Mouse (Mus musculus) CH12.LX (cell line): ENCODE measurements at regions not wholly inside any gene's neighbourhood (a gene's known extent, or its start where the extent isn't known, plus 50 kb on each side); places are given as distances from the start of the nearest gene placed in this dataset.

ENCODE experiments used
- DNase-seq: peaks from one replicate; pipeline ENCODE4 v3.0.0-alpha.2; 2013; ENCODE audit errors: extremely low read depth
- H3K27ac ChIP-seq: 2 replicates; pipeline ENCODE4 v1.5.1; 2012; ENCODE audit warnings: low read depth, mild to moderate bottlenecking, control low read depth, moderate library complexity; ENCODE audit not compliant: insufficient read depth
- H3K27me3 ChIP-seq: replicated peaks from 2 replicates; pipeline ENCODE3; 2012; ENCODE audit warnings: inconsistent platforms
- H3K36me3 ChIP-seq, 2 experiments: replicated peaks in 1 of 2; 2 replicates each; pipeline versions ENCODE3 to v1.6.1; 2012; ENCODE audit warnings: inconsistent platforms in 1 of 2, low read length in 1 of 2, mild to moderate bottlenecking in 1 of 2, mixed read lengths in 1 of 2, moderate library complexity in 1 of 2; ENCODE audit not compliant: control insufficient read depth in 1 of 2, insufficient read depth in 1 of 2
- H3K4me1 ChIP-seq, 2 experiments: 2 replicates each; pipeline ENCODE4 v1.6.1; 2012; ENCODE audit warnings: inconsistent platforms in 1 of 2, moderate library complexity in 1 of 2; ENCODE audit not compliant: insufficient read depth in 2 of 2, control insufficient read depth in 1 of 2
- H3K4me2 ChIP-seq: 2 replicates; pipeline ENCODE4 v1.6.1; 2012; ENCODE audit warnings: low read depth, mild to moderate bottlenecking, control low read depth; ENCODE audit not compliant: poor library complexity, insufficient read depth, severe bottlenecking
- H3K4me3 ChIP-seq, 3 experiments: fragments of 150-350 bp in 1 of 3; sonication (generic) in 1 of 3; replicated peaks in 1 of 3; 2 replicates each; pipeline versions ENCODE3 to v1.5.1; 2011 to 2012; ENCODE audit warnings: low read depth in 2 of 3, low read length in 2 of 3, mild to moderate bottlenecking in 2 of 3, moderate library complexity in 2 of 3, control low read depth in 1 of 3, improper control_type of control experiment in 1 of 3, inconsistent platforms in 1 of 3, mixed read lengths in 1 of 3; ENCODE audit not compliant: poor library complexity in 1 of 3
- H3K79me2 ChIP-seq: replicated peaks from 2 replicates; pipeline ENCODE4 v1.6.1; 2012; ENCODE audit warnings: mild to moderate bottlenecking, moderate library complexity; ENCODE audit not compliant: control insufficient read depth, poor library complexity, insufficient read depth, severe bottlenecking; ENCODE audit errors: extremely low read depth
- H3K9ac ChIP-seq: 2 replicates; pipeline ENCODE4 v1.6.1; 2012; ENCODE audit warnings: low read depth, mild to moderate bottlenecking, control low read depth, moderate library complexity; ENCODE audit not compliant: insufficient read depth
- H3K9me3 ChIP-seq: replicated peaks from 2 replicates; pipeline ENCODE3; 2012; ENCODE audit warnings: low read length, inconsistent platforms, mixed read lengths
- EP300 ChIP-seq: IDR thresholded peaks from 2 replicates; pipeline ENCODE4 v1.6.1; 2011; ENCODE audit warnings: low read length, improper control_type of control experiment
- ETS1 ChIP-seq: conservative IDR thresholded peaks from 2 replicates; pipeline ENCODE4 v1.6.1; 2012; ENCODE audit warnings: low read depth, mild to moderate bottlenecking, inconsistent platforms, low read length, improper control_type of control experiment, moderate library complexity
- MAZ ChIP-seq: IDR thresholded peaks from 2 replicates; pipeline ENCODE4 v1.6.1; 2012; ENCODE audit warnings: low read depth, mild to moderate bottlenecking, inconsistent platforms, low read length, improper control_type of control experiment, moderate library complexity
- MEF2A ChIP-seq: IDR thresholded peaks from 2 replicates; pipeline ENCODE4 v1.6.1; 2014; ENCODE audit warnings: low read depth, mild to moderate bottlenecking, inconsistent platforms, low read length, improper control_type of control experiment, borderline replicate concordance
- NRF1 ChIP-seq: IDR thresholded peaks from 2 replicates; pipeline ENCODE4 v1.6.1; 2014; ENCODE audit warnings: low read depth, mild to moderate bottlenecking, inconsistent platforms, low read length, improper control_type of control experiment, moderate library complexity
- PAX5 ChIP-seq: IDR thresholded peaks from 2 replicates; pipeline ENCODE4 v1.6.1; 2012; ENCODE audit warnings: low read length, inconsistent platforms, mixed read lengths
- SMC3 ChIP-seq: IDR thresholded peaks from 2 replicates; pipeline ENCODE4 v1.6.1; 2011; ENCODE audit warnings: low read depth, low read length, improper control_type of control experiment
- TBP ChIP-seq: conservative IDR thresholded peaks from 2 replicates; pipeline ENCODE4 v1.6.1; 2011; ENCODE audit warnings: low read depth, low read length, improper control_type of control experiment
- dilution Hi-C: fragments of 300-500 bp; cut with MboI; formaldehyde crosslinking; loops from 2 replicates; pipeline ENCODE4 v1.14.3; 2020; ENCODE audit warnings: low sequenced_read_pairs; ENCODE audit not compliant: extremely low pct_unique_long_range_greater_than_20kb, extremely low pct_ligation_motif_present
- in situ Hi-C: fragments of 300-500 bp; cut with MboI; formaldehyde crosslinking; loops from 3 replicates; pipeline ENCODE4 v1.14.3; 2019; ENCODE audit warnings: low sequenced_read_pairs, low pct_ligation_motif_present, low pct_unique_long_range_greater_than_20kb, mixed read lengths

DNA sequence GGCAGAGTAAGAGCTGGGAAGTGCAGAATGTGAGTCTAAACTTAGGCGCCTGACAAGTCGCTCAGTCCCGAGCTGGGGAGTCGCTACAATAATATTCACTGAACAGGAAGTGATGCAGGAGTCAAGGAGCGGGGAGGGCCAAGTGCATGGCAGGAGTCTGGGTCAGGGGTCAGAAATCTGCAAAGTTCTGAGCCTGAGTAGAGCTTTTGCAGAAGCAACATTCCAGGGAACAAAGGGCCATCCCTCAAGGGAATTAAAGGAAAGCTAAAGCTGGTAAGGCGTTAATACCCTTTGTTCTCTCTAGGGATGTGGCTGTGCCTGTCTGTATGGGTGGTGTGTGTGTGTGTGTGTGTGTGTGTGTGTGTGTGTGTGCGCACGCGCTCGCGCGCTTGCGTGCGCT, 52.7 kb upstream of the Gm9887 start:
- TF ChIP-seq MEF2A, result no peak
- TF ChIP-seq MAZ, result no peak
- no peak for TF ChIP-seq ETS1
- TF ChIP-seq TBP, result no peak
- no peak for TF ChIP-seq NRF1
- TF ChIP-seq SMC3, result no peak
- no peak for TF ChIP-seq EP300
- no peak for TF ChIP-seq PAX5
- no peaks in the 10 kb centered on the region for H3K27me3 ChIP-seq
- no peak overlapping the region for H3K27ac ChIP-seq
- H3K9me3 ChIP-seq, result peaks cover 7% of the 10 kb centered on the region
- H3K9ac ChIP-seq, result no peak overlapping the region
- DNase-seq, result no peak
- peaks cover 14 to 43% of the 10 kb centered on the region in 2 experiments for H3K4me1 ChIP-seq
- no peak overlapping the region for H3K4me3 ChIP-seq
- H3K79me2 ChIP-seq, result no peaks in the 10 kb centered on the region
- peaks cover 3 to 6% of the 10 kb centered on the region in 2 experiments for H3K36me3 ChIP-seq
- dilution Hi-C loops, result no loop called here
- H3K4me2 ChIP-seq, result no peak overlapping the region
- in situ Hi-C loops, result no loop called here
